Mouse (Mus musculus): Measurements from ENCODE around the gene Cenpq.

GRCm38 (mm10) chr17:40882172-40882571 lies 52.7 kb downstream of the Cenpq start:
- TF ChIP-seq CHD2 (IDR thresholded peaks at IDR 0.05; ENCODE audit: low read depth, low read length) (no peak), HCFC1 (IDR thresholded peaks at IDR 0.05; ENCODE audit: borderline replicate concordance, insufficient read depth, low read length) (no peak), MAFK (IDR thresholded peaks at IDR 0.05; ENCODE audit: insufficient read depth, low read depth, low read length) (no peak)
